Mouse (Mus musculus) left cerebral cortex, adult 2 months (tissue): ENCODE results near the gene Cacng4. TPM values are rescaled to one million over a fixed set of nuclear protein-coding genes. Genes with fewer than 3 reads are reported as not detected.

Source experiments
- DNase-seq, 2 experiments: peaks; one replicate each; pipeline ENCODE4 v3.0.0; 2021 to 2022; ENCODE audit warnings: low spot score in 2 of 2, mixed read lengths in 1 of 2; ENCODE audit errors: extremely low spot score in 1 of 2
- H3K27ac ChIP-seq: fragments of 200-600 bp; 2 replicates; pipeline ENCODE4 v1.8.1; 2022
- H3K4me3 ChIP-seq: fragments of 200-600 bp; 2 replicates; pipeline ENCODE4 v1.8.1; 2022
- CTCF ChIP-seq: fragments of 200-600 bp; IDR thresholded peaks from 2 replicates; pipeline ENCODE4 v1.8.1; 2022; ENCODE audit warnings: antibody characterized with exemption, mild to moderate bottlenecking, moderate library complexity
- intact Hi-C: fragments of 180-260 bp; cut with DNase I; formaldehyde crosslinking; loops from one replicate; pipeline ENCODE4 v1.15.1; 2025
- total RNA-seq, 2 experiments: library from RNA; stranded (reverse); gene quantifications; 2 replicates each; pipeline ENCODE4 v1.2.3; 2021

The Cacng4 gene
- total RNA-seq, 2 experiments from 2014 or later, result 22.9 to 37.1 TPM

DNA sequence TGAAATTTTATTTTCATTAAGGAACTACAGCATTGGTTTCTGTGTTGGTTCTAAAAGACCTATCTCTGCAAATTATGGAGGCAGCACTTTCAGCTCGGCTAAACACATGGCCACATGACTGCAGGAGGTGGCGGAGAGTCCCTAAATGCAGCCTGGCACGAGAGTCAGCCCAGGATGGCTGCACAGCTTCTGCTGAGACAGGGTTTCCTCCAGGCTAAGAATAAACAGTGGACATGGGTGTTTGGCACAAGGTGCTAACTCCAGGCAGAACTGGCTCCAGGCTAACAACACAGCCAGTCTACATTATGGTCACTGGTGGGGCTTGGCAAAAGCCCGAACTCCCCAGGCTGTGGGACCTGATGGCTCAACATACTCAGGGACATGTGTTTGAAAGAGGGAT is 63.4 kb downstream of the Cacng4 start:
- DNase-seq, result no peak
- intact Hi-C loops, result no loop called here
- no peak overlapping the region for H3K4me3 ChIP-seq
- TF ChIP-seq CTCF, result no peak
- H3K27ac ChIP-seq, result no peak overlapping the region

DNA sequence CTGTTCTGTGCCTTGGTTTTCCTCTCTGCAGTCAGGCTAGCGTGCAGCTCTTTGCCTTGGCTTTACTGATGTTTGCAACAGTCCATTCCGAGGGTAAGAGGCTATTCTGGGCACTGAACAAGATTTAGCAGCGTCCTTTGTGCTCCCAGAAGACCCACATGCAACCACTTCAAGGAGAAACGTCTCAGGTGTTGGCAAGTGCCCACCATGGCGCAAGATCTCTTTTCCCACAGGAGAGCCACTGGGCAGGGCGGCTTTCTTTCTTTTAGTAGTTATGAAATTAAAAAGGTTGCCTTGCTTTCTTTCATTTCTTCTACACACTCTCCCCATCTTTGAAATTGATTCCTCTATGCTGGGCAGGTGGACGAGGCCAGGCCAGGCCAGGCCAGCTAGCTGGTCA is 65.2 kb downstream of the Cacng4 start:
- Histone ChIP-seq H3K27ac (no peak overlapping the region), H3K4me3 (no peak overlapping the region)
- TF ChIP-seq CTCF, result no peak
- DNase-seq, result no peak
- intact Hi-C loops, result no loop called here

DNA sequence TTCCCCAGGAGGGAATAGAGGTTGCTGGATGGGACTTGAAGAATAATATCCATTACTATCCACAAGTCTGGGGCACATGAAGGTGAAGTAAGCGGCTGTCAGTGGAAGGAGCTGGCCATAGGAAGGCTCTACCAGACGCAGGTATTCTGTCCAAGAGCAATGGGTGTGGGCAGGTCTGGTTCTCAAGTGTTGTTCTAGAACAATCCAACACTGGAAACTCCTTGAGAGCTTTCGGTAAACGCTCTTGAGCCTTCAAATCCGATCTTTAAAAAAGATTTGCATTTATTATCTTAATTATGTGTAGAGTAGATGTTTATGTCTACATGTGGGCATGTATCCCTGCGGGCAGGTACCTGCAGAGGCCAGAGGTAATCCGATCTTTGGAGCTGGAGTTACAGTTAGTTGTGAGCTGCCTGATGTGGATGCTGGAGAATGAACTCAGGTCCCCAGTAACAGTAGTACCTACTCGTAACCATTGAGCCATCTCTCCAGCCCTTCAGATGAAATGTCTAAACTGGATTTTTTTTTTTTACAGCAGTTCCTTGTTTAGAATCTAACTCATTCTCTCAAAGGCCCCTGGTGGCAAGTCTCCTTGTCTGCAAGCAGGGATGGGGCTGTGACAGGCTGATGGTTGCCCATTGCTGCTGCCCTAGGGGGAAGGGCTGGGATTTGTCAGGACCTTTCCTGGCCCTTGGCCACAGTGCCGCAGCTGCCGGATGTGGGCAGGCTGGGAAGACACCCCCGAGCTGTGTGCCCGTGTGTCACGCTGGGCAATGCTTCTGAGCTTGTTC is 66.1 kb downstream of the Cacng4 start:
- Histone ChIP-seq H3K27ac (no peak overlapping the region), H3K4me3 (no peak overlapping the region)
- DNase-seq, result no peak
- intact Hi-C loops, result no loop called here
- peak; percentile 30 for TF ChIP-seq CTCF

DNA sequence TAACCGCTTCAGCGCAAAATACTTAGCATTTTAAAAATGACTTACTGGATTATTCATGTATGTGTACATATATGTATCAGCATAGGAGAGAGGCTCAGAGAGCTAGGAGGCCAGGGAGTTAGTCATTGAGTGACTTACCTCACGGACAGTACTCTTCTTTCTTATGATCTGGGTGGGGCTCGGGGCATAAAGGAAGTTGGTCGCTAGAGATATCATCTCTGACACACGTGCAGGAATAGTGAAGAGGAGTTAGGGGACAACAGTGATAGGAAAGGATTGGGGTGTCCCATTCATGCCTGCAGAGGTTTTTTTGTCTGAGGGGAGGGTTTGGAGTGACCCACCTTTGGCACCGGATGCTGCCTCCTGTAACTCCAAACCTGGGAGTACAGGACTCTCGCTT is 69.8 kb downstream of the Cacng4 start:
- TF ChIP-seq CTCF, result no peak
- Histone ChIP-seq H3K27ac (no peak overlapping the region), H3K4me3 (no peak overlapping the region)
- intact Hi-C loops, result no loop called here
- DNase-seq, result no peak

DNA sequence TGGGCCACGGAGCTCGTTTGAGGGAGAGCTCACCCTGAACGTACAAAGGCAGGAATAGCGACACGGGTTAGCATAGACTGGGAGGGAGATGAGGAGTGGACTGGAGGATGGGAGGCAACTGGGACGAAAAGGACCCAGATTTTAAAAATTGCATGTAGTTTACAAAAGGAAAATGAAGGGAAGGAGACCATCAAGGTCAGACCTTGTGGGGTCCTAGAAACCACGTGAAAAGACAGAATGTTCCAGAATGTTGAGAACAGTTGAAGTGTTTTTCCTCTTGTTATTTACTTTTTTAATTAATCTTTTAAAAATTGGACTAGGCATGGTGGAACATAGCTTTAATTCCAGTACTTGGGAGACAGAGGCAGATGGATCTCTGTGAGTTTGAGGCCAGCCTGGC is 73.3 kb downstream of the Cacng4 start:
- intact Hi-C loops, result no loop called here
- no peak for TF ChIP-seq CTCF
- no peak for DNase-seq

DNA sequence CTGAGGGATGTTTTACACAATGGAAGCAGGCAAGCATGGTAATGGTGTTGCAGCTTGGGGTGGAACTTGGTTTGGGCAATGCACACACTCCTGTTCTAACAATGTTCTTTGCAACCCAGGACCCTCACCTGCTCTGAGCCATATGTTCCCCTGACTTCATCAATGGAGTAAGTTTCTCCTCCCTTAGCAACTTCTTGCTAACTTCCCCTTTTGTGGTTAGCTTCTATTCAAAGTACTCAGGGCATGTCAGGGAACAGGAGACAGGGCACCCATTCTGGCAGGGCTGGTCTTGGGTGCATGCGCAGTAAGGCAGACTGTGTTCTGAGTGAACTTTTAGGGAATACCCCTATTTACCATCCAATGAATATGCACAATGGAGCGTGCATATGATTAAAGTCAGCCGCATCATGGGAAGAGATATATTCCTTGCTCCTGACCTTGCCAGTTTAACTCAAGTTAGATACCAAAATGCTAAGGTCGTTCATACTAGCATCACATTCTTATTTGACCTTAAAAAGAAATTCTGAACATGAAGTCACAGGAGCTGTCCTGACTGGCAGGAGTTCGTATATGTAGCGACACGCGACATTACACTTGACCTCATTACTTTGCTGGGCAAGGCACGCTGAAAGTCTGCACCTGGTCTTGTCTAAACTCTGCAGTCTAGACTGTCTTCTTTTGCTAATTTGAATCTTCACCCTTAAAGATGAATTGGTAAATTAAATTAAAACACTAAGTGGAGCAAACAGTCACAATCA is 73.9 kb downstream of the Cacng4 start:
- no peak for TF ChIP-seq CTCF
- Histone ChIP-seq H3K4me3 (no peak overlapping the region), H3K27ac (no peak overlapping the region)
- no peak for DNase-seq
- intact Hi-C loops, result no loop called here

More for the DNA sequence above, 73.3 kb downstream of the Cacng4 start:
- H3K27ac ChIP-seq, result no peak overlapping the region
- no peak overlapping the region for H3K4me3 ChIP-seq

DNA sequence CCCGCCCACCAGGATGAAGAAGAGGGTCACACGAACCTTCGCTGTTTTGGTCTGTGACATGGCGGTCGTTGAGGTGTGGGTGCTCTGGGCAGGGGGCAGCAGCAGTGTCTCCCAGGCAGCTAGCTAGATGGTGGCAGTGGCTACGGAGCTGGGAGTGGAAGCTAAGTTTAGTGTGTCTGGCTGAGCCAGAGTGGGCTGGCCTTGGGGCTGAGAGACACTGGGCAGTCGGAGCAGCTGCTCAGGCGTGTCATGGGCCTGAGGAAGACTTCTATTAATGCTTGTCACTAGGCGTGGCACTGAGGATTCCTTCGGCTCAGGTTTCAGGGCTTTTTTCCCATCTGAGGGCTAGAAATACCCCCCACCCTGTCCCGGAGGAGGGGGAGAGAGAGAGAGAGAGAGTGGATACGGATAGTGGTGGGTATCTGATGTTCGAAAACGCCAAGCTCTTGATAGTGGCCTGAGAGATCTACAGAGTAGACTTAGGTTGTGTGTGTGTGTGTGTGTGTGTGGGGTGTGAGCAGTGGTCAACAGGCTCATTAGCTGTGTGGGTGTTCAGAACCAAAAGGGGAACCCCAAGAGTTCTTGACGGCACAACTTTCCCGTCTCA is 77.9 kb downstream of the Cacng4 start, which contains the start of gene Cacng1:
Cacng1 (minus strand) TSS at position 191 of the 607 bp plus-strand sequence.
- no peak for DNase-seq
- intact Hi-C loops, result no loop called here
- no peak for TF ChIP-seq CTCF
- Histone ChIP-seq H3K4me3 (no peak within 1 kb of the TSS), H3K27ac (no peak within 1 kb of the TSS)

DNA sequence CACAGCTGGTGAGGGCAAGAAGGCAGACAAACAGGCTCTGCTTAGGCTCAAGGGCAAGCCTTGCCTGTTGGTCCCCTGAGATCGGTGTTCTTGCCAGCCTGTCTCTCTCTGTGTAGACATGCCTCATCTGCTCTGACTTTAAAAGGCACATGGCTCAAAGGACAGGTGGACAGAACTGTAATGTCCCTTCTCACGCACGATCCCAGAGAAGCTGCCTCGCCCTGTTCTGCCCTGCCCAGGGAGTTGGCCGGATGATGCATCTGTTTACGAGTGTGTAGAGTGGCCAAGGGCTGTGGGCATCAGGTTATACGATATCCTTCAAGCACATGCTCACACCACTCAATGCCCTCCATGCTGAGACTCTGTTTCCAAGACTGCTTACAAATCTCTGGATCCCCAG is 80.0 kb downstream of the Cacng4 start:
- Histone ChIP-seq H3K4me3 (no peak overlapping the region), H3K27ac (no peak overlapping the region)
- intact Hi-C loops, result no loop called here
- no peak for DNase-seq
- TF ChIP-seq CTCF, result no peak

DNA sequence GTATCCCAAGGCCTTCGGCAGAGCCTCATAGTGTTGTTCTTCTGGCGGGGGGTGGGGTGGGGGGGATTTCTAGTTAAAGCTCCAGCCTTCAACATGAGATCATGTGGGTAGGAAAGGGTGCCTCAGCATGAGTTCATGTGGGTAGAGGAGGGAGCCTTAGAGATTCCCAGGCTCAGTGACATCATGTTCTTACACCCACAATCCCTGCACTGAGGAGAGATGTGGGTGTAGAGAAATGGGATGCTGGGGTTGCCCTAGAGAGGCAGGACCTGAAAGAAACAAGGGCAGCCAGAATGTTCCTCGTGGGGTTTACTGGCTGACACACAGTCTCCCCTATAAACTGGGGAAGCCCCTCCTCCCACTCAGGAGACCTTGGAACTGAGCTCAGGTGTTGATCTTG is 84.0 kb downstream of the Cacng4 start:
- Histone ChIP-seq H3K27ac (no peak overlapping the region), H3K4me3 (no peak overlapping the region)
- TF ChIP-seq CTCF, result no peak
- peak in 1 of 2 experiments; percentile 24 for DNase-seq
- intact Hi-C loops, result no loop called here

DNA sequence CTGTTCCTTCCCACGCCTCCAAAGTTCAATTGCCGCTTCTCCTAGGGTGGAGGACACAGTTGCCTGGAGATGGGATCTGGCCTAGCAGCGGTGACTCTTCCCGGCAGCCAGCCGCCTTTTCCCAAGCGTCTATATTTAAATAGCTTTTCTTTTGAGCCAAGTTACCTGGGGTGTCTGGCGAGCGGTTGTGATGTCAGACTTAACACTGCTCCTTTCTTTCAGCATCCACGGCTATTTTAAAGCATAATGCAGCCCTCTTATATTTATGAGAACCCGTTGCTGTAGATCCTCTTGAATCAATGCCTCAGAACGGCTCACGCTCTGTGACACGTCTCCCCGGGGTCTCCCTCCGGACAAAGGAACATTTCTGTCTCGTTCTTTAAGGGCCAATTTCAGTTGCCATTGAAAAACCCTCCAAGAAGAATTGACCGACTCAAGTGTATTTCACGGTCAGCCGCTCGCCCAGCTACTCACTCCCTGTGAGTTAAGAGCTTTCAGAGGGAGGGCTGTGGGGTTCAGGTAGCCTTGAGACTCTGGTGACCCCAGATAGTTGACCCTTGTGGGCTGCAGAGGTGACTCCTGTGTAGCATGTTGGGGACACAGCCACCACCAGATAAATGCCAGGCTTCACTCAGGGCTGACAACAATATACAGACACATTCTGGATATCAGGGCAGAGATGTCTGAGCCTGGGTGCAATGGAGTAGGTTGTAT is 86.3 kb downstream of the Cacng4 start:
- no peak for DNase-seq
- TF ChIP-seq CTCF, result no peak
- H3K4me3 ChIP-seq, result no peak overlapping the region
- no peak overlapping the region for H3K27ac ChIP-seq
- intact Hi-C loops, result no loop called here

DNA sequence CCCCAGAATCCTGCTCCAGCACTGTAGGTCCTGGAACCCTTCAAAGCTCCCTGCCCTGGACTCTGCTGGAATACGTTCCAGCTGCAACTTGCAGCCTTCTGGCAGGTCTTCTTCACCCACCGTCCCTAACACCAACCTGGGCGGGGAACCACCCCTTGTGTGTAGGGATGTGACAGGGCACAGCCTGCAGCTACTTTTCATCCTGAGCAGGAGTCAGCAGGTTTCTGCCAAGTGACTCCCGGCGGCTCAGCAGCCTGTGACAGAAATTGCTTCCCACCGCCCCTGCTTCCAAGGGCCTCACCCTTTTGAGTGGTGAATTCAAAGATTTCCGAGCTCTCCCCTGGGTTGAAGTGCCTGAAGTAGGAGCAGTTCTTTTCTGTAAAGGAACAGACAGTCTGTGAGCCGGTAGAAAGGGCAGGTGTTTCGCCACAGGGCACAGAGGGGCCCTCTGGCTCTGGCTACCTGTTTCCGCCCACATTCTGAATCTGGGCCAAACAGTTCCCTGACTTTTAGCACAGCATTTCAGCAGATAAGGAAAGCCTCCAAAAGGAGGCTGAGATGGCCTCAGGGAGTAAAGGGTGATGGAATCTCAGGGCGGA is 88.8 kb downstream of the Cacng4 start:
- no peak for DNase-seq
- intact Hi-C loops, result no loop called here

More for the DNA sequence above, 88.8 kb downstream of the Cacng4 start:
- no peak for TF ChIP-seq CTCF
- H3K27ac ChIP-seq, result no peak overlapping the region
- H3K4me3 ChIP-seq, result no peak overlapping the region
